Mouse (Mus musculus): ENCODE data around the gene Pgam2.
"Not testable (repeated sequence)": the region's sequence is repeated elsewhere in the genome, so short reads cannot be mapped to it uniquely, and the experiment has no call there.

The Pgam2 gene

DNA sequence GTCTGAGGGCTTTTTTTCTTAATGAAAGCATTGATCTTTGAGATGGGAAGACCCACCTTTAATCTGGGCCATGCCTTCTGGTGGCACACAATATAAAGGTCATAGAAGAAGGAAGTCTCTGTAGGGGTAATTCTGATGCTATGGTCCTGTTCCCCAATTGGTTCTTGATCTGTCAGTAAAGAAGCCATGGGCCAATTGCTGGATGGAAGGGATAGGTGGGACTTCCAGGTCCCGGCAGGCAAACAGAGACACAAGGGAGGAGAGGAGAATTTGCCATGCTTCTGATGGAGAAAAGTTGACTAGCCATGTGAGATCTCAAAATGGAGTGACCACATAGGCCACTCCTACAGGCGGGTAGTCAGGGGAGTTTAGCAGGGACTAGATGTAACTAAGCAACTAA is 15.7 kb upstream of the Pgam2 start:
- in situ Hi-C loops (cut with MboI; ENCODE audit: low pct_unique_long_range_greater_than_20kb in 1 of 2, low sequenced_read_pairs in 2 of 2, unreplicated experiment in 1 of 2): no loop called here

DNA sequence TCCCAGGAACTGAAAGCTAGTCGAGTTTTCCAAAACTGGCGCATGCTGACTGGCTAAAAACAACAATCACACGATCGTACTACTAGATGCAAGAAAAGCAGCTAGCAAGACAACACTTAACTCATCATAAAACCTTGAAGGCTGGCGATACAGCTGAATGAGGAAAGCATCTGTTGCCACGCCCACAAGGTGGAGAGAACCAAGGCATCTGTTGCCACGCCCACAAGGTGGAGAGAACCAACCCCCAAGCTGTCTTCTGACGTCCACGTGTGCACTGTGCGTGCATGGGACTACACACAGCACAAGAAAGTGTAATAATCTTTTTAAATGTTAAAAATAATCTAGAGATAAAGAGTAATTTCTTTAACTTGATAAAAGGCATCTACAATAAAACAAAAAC is 9.8 kb upstream of the Pgam2 start:
- in situ Hi-C loops (cut with MboI; ENCODE audit: low pct_unique_long_range_greater_than_20kb in 1 of 2, low sequenced_read_pairs in 2 of 2, unreplicated experiment in 1 of 2): no loop called here

DNA sequence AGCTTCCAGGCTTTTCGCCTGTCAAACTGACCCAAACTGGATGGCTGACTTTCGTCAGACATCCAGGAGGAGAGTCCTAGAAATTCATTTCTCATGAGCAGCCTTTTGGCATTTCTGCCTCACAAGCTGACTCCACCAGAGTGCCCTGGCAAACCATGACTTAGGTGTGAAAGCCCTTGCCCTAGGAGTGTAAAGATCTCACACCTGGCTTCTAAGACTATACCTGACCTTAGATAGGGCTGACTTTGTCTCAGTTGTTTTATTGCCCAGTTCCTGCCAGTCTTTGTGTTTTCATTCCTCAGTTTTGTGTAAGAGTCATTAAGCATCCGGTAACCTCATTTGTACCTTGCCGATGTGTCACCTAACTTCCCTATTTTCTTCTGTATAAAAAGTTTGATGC is 6.0 kb upstream of the Pgam2 start:
- in situ Hi-C loops (cut with MboI; ENCODE audit: low pct_unique_long_range_greater_than_20kb in 1 of 2, low sequenced_read_pairs in 2 of 2, unreplicated experiment in 1 of 2): not testable (repeated sequence)

DNA sequence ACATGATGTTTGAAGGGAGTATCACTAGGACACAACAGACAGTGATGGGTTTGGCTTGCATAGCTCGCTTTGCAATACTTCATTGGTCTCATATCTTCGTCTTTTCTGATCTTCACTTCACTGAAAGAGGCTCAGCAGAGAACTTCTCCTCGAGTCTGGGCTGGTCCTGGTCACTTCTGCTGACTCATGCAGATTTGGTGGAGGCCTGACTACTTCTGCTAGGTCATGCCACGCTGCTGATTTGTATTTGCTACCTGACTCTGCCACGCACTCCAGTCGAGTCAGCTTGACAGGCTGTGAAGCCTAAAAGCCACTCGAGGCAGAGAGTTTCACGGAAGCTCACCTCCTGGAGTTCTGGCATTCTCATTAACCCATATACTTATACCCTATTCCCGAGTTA is 4.4 kb upstream of the Pgam2 start:
- in situ Hi-C loops (cut with MboI; ENCODE audit: low pct_unique_long_range_greater_than_20kb in 1 of 2, low sequenced_read_pairs in 2 of 2, unreplicated experiment in 1 of 2): no loop called here

DNA sequence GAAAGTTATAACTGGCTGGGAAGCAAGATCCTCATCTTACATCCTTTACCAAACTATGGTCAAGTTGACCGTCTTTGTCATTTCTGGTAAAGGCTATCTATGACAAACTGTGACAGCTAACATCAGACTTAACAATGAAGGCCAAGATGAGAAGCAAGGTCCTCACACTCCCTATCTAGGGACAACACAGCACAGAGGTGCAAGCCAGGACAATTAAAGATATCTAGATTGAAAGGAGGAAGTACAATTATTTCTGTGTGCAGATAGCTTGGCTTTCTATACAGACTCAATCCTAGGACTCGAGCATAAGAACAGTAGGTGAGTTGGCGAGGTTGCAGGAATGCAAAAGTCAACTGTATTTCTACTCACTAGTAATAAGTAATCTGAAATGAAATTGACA is 2.2 kb upstream of the Pgam2 start:
- in situ Hi-C loops (cut with MboI; ENCODE audit: low pct_unique_long_range_greater_than_20kb in 1 of 2, low sequenced_read_pairs in 2 of 2, unreplicated experiment in 1 of 2): no loop called here

DNA sequence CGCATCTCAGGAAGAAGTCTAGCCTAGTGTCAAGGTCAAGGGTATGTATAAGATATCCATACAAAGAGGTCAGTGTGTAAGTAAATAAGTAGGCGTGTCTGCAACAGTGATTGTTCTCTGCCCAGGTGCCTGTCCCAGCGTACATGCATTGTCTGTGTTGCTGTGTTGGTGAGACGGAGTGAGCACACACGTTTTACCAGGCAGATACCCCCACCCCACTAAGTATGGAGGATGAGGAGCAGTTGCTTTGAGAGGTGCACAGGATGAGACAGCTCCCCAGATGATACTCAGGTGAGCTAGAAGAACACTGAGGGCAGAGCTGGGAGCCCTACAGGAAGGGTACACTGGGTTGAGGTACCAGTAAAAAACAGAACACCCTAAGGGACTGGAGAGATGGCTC is 641 bp upstream of the Pgam2 start:
- in situ Hi-C loops (cut with MboI; ENCODE audit: low pct_unique_long_range_greater_than_20kb in 1 of 2, low sequenced_read_pairs in 2 of 2, unreplicated experiment in 1 of 2): no loop called here

DNA sequence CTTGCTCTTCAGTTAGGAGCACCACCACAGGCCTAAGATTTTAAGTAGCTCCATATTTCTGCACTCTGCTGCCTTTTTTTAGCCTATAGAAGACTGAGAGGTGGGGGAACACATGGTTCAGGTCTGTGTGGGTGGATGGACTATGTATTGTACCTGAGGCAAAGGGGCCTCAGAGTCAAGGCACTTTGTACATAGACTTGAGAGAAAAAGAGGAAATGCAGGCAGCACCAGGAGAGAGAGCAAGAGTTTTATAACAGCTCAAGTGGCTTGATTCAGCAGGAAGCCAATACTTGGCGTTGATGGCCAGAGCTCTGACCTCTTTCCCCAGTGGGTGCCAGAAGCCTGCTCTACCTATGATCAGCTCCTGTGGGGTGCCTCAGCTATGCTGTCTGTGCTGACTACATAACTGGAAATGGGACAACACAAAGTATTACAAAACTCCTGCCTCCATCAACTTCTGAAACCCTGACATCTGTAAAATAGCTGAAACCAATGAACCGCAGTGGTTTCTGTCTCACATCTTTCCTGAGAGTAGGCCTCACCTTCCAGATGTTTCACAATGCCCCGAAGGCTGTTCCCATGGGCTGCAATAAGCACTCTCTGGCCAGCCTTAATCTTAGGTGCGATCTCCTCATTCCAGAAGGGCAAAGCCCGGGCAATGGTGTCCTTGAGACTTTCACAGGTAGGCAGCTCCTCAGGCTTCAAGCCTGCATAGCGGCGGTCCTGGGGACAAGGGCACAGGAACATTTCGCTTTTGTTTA is 896 bp downstream of the Pgam2 start:
- in situ Hi-C loops (cut with MboI; ENCODE audit: low pct_unique_long_range_greater_than_20kb in 1 of 2, low sequenced_read_pairs in 2 of 2, unreplicated experiment in 1 of 2): no loop called here

DNA sequence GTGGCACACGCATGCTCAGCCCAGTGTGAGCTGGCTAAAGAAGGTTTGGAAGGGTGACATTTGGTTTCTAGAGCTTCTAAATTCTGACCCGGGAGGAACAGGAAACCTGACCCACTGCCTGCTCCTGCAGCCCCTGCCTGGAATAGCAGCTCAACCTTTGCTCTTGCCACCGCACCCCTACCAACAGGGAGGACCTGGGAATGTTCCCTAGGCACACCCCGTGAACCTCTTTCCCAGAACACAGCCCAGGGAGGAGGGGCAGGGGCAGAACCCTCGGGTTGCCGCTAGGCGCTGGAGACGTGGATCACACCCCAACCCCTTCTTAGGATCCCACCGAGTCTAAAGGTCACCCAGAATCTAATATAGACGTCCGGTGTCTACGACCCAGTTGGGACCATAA is 1.5 kb downstream of the Pgam2 start:
- in situ Hi-C loops (cut with MboI; ENCODE audit: low pct_unique_long_range_greater_than_20kb in 1 of 2, low sequenced_read_pairs in 2 of 2, unreplicated experiment in 1 of 2): no loop called here

DNA sequence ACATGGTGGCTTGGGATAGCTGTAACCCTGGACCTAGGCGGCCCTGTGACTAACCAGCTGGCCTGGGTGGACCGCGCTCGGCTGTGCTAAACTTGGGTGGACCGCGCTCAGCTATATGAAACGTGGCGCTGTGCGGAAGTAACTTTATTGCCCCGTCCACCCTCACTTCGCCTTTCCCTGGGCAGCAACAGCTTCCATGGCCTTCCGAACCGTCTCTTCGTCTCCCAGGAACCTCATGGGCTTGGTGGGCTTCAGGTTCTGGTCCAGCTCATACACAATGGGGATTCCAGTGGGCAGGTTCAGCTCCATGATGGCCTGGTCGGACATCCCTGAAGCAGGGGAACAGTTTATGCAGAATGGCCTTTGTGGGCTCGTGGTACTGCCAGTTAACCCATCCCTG is 2.0 kb downstream of the Pgam2 start:
- in situ Hi-C loops (cut with MboI; ENCODE audit: low pct_unique_long_range_greater_than_20kb in 1 of 2, low sequenced_read_pairs in 2 of 2, unreplicated experiment in 1 of 2): no loop called here

DNA sequence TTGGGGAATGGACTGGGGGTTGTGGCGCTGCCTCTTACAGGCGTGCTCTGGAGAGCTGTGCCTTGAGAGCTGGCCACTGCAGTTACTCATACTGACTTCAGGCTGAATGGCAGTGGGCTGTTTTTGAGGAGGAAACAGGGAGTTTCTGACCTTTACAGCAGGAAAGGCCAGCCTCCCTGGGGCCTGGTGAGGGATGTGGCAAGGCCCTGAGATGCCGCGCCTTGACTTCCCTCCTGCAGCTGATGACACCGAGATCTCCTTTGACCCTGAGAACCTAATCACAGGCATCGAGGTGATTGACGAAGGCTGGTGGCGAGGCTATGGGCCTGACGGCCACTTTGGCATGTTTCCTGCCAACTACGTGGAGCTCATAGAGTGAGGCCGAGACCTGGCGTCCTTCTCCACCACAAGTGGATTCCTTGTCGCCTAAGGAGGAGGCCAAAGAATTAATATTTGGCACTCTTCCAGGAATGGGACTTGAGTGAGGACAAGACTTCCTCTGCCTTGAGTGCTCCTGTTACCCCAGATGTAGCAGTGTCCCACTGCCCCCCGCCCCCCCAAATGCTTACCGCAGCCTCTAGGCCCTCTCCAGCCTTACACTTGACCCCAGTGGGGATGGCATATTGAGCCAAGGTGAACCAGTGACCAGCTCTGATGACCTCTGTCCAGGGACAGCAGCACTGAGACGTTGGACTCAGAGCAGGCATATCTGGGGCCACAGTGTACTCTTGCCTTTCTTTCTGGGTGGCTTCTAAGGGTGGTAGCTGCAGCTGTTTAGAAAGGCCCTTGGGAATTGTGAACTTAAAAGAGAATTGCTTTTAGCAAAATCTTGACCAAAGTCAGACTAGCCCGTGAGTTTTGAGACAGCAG is 3.7 kb downstream of the Pgam2 start:
- in situ Hi-C loops (cut with MboI; ENCODE audit: low pct_unique_long_range_greater_than_20kb in 1 of 2, low sequenced_read_pairs in 2 of 2, unreplicated experiment in 1 of 2): no loop called here

DNA sequence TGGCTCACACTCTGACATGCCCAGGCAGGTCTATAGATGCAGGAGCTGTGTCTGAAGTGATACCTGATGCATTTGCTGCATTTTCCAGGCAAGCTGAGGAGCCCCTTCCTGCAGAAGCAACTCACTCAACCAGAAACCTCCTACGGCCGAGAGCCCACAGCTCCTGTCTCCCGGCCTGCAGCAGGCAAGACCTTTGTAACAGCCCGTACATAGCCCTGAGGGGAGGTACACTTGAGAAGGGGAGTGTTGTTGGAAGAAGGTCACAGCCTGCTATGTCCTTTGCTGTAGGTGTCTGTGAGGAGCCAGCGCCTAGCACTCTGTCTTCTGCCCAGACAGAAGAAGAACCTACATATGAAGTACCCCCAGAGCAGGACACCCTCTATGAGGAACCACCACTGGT is 5.6 kb downstream of the Pgam2 start:
- in situ Hi-C loops (cut with MboI; ENCODE audit: low pct_unique_long_range_greater_than_20kb in 1 of 2, low sequenced_read_pairs in 2 of 2, unreplicated experiment in 1 of 2): no loop called here

DNA sequence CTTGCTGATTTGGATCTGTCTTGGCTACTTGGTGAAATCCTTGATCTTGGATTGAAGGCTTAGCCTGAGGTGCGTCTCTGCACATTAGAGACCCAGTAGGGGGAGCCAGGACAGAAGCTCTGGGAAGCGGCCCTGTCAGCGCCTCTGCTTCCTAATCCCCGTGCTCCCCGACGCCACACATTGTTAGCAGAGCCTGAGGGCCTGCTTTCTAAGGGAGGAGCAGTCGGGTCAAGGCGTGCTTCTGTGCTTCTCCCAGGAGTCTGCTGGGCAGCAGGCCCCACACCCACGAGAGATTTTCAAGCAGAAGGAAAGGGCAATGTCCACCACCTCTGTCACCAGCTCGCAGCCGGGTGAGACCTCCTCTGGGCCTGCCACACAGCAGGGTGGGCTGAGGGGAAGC is 6.2 kb downstream of the Pgam2 start:
- in situ Hi-C loops (cut with MboI; ENCODE audit: low pct_unique_long_range_greater_than_20kb in 1 of 2, low sequenced_read_pairs in 2 of 2, unreplicated experiment in 1 of 2): no loop called here

DNA sequence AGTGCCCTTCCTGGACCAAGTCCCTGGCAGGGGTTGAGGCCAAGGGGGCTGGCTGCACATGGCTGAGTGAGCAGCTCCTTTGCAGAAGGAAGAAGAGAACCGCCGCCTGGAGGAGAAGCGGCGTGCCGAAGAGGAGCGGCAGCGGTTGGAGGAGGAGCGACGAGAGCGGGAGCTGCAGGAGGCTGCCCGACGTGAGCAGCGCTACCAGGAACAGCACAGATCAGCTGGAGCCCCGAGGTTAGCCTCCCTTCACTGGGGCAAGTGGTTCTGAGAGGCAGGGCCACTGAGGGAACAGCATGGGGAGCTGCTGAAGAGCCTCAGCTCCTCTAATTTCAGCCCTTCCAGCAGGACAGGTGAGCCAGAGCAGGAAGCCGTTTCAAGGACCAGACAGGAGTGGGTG is 6.6 kb downstream of the Pgam2 start:
- in situ Hi-C loops (cut with MboI; ENCODE audit: low pct_unique_long_range_greater_than_20kb in 1 of 2, low sequenced_read_pairs in 2 of 2, unreplicated experiment in 1 of 2): no loop called here

DNA sequence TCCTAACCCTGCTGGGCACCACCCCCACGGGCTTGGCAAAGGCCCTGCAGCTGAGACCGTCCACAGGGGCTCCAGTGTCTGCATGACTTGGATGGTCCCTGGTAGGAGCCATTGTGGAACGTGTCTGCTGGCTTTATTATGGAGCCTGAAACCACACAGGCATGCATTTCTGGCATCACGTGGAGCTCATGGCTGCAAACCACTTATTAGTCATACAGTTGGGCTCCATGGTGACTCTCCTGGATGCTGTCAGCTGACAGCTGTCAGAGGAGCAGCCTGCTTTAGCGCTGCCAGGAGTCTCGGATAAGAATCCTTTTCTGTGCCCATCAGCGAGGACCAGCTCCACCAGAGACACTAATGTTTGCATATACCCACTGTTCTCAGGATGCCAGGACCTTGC is 7.8 kb downstream of the Pgam2 start:
- in situ Hi-C loops (cut with MboI; ENCODE audit: low pct_unique_long_range_greater_than_20kb in 1 of 2, low sequenced_read_pairs in 2 of 2, unreplicated experiment in 1 of 2): no loop called here

DNA sequence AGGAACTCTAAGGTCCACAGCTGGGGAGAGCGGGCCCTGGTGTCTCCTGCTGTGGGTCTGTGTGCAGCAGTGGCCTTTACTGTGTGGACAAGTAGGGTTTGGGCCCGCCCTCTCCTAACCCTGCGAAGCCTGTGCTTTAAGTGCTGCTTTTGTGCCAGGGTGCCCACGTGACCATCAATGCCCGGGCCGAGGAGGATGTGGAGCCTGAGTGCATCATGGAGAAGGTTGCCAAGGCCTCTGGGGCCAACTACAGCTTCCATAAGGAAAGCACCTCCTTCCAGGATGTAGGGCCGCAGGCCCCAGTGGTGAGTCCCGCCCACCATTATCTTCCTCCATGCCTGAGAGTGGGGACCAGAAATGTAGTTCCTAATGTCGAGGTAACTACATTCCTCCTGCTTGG is 8.2 kb downstream of the Pgam2 start:
- in situ Hi-C loops (cut with MboI; ENCODE audit: low pct_unique_long_range_greater_than_20kb in 1 of 2, low sequenced_read_pairs in 2 of 2, unreplicated experiment in 1 of 2): no loop called here

DNA sequence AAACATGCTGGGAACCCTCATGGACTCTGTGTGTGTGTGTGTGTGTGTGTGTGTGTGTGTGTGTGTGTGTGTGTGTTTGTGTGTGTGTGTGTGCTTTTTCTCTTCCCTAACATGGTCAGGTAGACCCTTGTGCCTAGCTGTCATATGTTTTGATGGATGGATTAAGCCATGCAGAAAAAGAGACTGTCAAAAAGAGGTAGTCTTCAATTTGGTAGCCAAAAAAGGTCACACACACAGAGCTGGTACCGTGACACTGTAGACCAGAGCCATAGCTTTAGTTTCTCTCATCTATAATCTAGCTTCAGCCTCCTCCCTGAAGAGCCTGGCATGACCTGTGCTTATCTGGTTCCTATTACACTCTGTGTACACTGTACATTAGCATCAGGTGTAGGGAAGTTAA is 13.1 kb downstream of the Pgam2 start:
- in situ Hi-C loops (cut with MboI; ENCODE audit: low pct_unique_long_range_greater_than_20kb in 1 of 2, low sequenced_read_pairs in 2 of 2, unreplicated experiment in 1 of 2): no loop called here

DNA sequence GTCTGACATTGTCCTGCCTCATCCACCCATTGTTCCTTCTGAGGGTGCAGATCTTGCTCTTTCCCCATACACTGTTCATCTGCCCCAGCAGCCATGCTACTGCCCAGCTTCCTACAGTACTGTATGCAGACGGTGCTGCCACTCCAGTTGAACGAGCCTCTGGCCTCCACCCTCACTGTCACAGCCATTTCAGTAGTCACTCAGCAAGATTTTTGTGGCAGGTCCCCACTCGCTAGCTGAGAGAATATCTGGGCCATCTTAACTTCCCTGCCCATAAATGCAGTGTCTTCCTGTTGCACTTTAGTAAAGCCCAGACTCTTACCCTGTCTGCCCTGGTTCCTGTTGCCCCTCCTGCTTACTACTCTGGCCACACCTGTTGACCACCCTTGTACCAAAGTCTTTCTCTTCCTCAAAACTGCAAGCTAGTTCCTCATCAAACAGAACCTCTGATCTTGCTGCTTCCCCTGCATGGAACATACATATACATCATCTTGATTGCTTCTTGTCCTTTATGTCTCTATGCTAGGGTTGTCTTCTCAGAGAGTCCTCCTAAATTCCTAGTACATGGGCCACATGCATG is 13.7 kb downstream of the Pgam2 start:
- in situ Hi-C loops (cut with MboI; ENCODE audit: low pct_unique_long_range_greater_than_20kb in 1 of 2, low sequenced_read_pairs in 2 of 2, unreplicated experiment in 1 of 2): loop anchor here in 1 of 2 experiments (10.0 kb wide), 1 partner anchor 305 kb away; no protein-coding TSS in a partner anchor

DNA sequence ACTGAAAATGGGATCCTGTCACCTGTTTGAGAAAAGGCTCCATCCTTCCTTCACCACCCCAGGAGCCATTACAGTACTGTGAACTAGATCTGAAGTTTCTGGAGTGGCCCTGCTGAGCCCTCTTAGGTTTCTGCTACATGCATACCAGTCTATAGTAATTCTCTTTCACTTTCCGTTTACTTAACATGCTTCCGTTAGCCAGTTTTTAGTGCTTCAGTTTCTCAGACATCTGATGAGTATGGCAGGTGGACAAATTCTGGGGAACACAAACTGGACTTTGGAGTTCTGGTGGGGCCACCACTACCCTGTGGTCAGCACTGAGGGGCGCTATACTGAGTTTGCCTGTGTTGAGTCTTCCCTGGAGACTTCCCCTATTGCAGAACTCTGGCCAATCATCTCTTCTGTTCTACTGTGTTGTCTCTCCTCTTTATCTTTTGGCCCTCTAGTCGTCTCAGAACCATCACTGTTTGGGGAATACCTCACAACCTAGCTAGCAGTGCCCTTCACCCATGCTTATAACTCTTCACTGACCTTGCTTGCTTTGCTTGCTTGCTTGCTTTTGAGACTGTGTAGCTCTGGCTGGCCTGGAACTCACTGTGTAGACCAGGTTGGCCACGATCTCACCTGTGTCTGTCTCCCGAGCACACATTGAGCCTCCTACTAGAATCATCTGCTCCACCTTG is 14.3 kb downstream of the Pgam2 start:
- in situ Hi-C loops (cut with MboI; ENCODE audit: low pct_unique_long_range_greater_than_20kb in 1 of 2, low sequenced_read_pairs in 2 of 2, unreplicated experiment in 1 of 2): loop anchor here in 1 of 2 experiments (10.0 kb wide), 1 partner anchor 304 kb away; no protein-coding TSS in a partner anchor

Data from mouse embryonic stem cell (cell line).